Mouse (Mus musculus) duodenum, adult 2 months (tissue): Measurements from ENCODE around the gene 4930447C04Rik. TPM values are rescaled to one million over a fixed set of nuclear protein-coding genes. Genes with fewer than 3 reads are reported as not detected.

Source experiments
- polyA plus RNA-seq: library from polyadenylated mRNA; depleted of rRNA; stranded (reverse); fragments of >200 nt; gene quantifications from 2 replicates; pipeline ENCODE4 v1.2.3, GENCODE M21; 2012; ENCODE audit warnings: low replicate concordance; rRNA removed

4930447C04Rik gene
- polyA plus RNA-seq: not detected in 2 replicates

GRCm38 (mm10) chr12:72940071-72940821, at the start of gene 4930447C04Rik:
Gene 4930447C04Rik, minus strand, starts transcription at chr12:72940774.

GRCm38 (mm10) chr12:72939616-72940015, 958 bp downstream of the 4930447C04Rik start, which contains the start of gene Six6:
Gene Six6, plus strand, starts transcription at chr12:72939892.

Other genes with a start within 250 kb of the 4930447C04Rik start
- gene Ppm1a, start 183.3 kb downstream of the 4930447C04Rik start, polyA plus RNA-seq: 25.7 and 34.1 TPM in 2 replicates
- gene Six6, start 882 bp downstream of the 4930447C04Rik start, polyA plus RNA-seq: not detected in 2 replicates
- gene Six1, start 113.1 kb upstream of the 4930447C04Rik start, polyA plus RNA-seq: not detected in 2 replicates
- 0.13 TPM in 1 of 2 replicates, not detected in the other for gene Six4, start 172.7 kb upstream of the 4930447C04Rik start, polyA plus RNA-seq
- gene Mnat1, start 182.9 kb upstream of the 4930447C04Rik start, polyA plus RNA-seq: 0.68 and 1.0 TPM in 2 replicates